Mouse (Mus musculus) gastrocnemius, adult 2 months (tissue): ENCODE data around the gene Vmn2r30. TPM values are rescaled to one million over a fixed set of nuclear protein-coding genes. Genes with fewer than 3 reads are reported as not detected.
A peak's percentile ranks its signal among the peaks of the same experiment; 100 is the strongest.
"Not testable (repeated sequence)": the region's sequence is repeated elsewhere in the genome, so short reads cannot be mapped to it uniquely, and the experiment has no call there.

Experiments
- DNase-seq: peaks from one replicate; pipeline ENCODE4 v3.0.0; 2022
- H3K27ac ChIP-seq: fragments of 200-600 bp; 2 replicates; pipeline ENCODE4 v1.8.1; 2022; ENCODE audit warnings: mild to moderate bottlenecking
- H3K4me3 ChIP-seq: fragments of 200-600 bp; 2 replicates; pipeline ENCODE4 v1.8.1; 2022; ENCODE audit warnings: mild to moderate bottlenecking, moderate library complexity
- CTCF ChIP-seq: fragments of 200-600 bp; IDR thresholded peaks from 2 replicates; pipeline ENCODE4 v1.8.1; 2022; ENCODE audit warnings: antibody characterized with exemption, mild to moderate bottlenecking, moderate library complexity
- intact Hi-C: fragments of 180-260 bp; cut with DNase I; formaldehyde crosslinking; loops from one replicate; pipeline ENCODE4 v1.15.1; 2025
- long read RNA-seq, 2 experiments: library from polyadenylated mRNA; stranded (forward); transcript quantifications; one replicate each; pipeline ENCODE4 v2.0.0; 2021
- microRNA-seq: library from miRNA; unstranded; fragments of <30 nt; microRNA quantifications from one replicate; pipeline ENCODE4 v1.2.0, GENCODE M21; 2021
- total RNA-seq, 2 experiments: library from RNA; stranded (reverse); gene quantifications; 2 replicates each; pipeline ENCODE4 v1.2.3; 2021

The Vmn2r30 gene
- under 1 TPM in 1 of 2 experiments, not detected in 1; 0.05 TPM for total RNA-seq
- long read RNA-seq, experiment 1: 0 reads
- long read RNA-seq, experiment 2: 0 reads

DNA sequence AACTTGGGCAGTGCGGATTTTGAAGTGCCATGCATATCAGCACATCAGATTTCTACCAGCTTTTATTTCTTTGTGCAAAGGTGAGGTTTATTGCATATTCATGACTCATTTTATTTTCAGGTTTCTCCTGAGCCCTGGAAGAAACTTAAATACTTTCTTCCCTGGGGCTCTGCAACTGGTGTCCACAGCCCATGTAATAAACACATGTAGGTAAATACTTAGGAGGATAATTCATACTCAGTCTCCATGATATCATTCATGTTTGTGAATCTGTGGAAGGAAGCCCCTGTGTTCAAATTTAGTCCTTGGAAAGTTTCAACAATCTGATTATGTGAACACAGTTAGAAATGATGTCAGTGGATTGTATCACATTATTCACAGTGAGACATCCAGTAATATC, at the start of gene Vmn2r30:
Gene Vmn2r30, minus strand, starts transcription at position 101 of the 400 bp plus-strand sequence.
- H3K27ac ChIP-seq, intact Hi-C loops, DNase-seq, H3K4me3 ChIP-seq: not testable (repeated sequence)

DNA sequence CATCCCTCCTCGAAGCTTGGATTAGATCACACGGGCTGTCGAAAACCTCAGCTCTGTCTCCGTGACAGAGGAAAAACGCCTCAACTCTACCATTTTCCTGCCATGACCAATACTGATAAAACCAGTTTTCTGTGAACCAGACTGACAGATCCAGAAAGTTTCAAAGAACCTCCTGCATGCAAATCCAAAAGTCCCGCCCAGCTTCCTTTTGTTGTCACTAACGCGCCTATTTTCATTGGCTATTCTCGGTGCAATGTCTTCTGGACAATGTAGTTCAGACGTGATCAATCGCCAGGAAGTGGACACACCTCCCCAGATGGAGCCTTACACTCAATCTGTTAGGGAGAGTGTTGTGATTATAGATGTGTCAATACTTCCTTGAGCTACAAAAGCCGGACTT, 37.0 kb upstream of the Vmn2r30 start, which contains the start of gene Gm45783:
Gene Gm45783, minus strand, starts transcription at position 143 of the 400 bp plus-strand sequence.
- DNase-seq, H3K27ac ChIP-seq, intact Hi-C loops: not testable (repeated sequence)
- peak within 1 kb of the TSS; percentile 61 for H3K4me3 ChIP-seq

DNA sequence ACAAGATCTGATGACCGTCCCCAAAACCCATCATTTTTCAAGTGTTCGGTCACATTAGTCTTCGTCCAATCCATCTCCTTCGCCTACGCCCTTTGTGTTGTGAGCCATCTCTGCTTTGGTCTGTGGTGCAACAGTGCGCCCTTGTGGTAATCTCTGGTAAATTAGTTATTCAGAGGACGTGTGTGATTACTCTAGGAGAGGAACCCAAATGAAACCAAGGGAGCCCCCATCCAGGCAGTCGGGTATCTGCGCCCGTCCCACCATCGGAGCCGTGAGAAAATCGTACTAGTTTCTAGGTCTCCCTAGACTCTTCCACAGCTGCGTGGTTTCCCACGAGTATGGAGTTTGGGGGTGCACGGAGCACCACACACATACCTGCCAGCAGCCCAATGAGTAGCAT, 41.8 kb downstream of the Vmn2r30 start:
- H3K4me3 ChIP-seq: no peak overlapping the region
- peak; percentile 61 for TF ChIP-seq CTCF
- intact Hi-C loops: loop anchor here (5.0 kb wide), 1 partner anchor 173 kb away; the partner anchor contains the start of gene Zfp954
- DNase-seq: peak; percentile 50
- no peak overlapping the region for H3K27ac ChIP-seq

DNA sequence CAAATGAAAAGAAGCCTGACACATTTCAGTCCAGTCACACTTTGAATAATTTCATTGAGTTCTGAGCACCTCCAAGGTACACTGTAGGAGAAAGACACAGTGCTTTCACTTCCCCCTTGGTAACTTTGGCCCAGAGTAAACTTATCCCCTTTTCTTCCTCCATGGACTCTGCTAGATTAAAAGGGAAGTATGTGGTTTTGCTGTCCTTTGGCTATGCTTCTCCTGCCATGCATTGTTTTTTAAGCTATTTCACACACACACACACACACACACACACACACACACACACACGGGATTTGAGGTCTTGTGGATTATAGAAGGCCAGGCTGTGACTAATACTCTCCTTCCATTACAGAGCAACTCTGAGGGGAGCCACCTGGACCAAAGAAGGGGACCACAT, 56.0 kb downstream of the Vmn2r30 start:
- H3K4me3 ChIP-seq: no peak overlapping the region
- no peak for DNase-seq
- TF ChIP-seq CTCF: no peak
- intact Hi-C loops: no loop called here
- no peak overlapping the region for H3K27ac ChIP-seq

DNA sequence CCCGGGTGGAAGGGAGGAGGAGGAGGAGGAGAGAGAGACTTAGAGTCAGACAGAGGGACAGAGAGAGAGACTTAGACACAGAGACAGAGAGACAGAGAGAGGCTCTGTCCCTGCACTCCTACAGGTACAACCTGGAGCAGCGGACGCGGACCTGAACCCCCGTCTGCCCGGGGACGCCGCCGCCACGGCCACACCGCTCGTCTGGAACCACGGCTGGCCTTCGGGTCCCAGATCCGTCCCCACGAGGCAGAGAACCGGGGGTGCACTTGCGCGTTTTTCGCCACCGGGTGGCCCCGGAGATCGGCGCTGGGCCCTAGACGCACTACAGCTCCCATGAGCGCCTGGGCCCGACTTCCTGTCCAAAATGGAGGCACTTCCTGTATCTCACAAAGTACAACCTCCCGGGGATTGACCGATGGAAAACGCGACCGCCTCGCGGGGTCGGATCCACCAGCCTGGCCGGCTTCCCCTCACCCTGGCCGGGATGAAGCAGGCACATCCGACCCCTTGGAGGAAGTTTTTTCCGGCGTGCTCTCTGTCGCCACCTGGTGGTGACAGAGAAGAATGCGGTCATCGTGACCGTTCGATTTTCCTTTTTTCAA, 59.3 kb downstream of the Vmn2r30 start, which contains the start of gene Gm45844:
Gene Gm45844, minus strand, starts transcription at position 324 of the 602 bp plus-strand sequence.
- Histone ChIP-seq H3K27ac (peak within 1 kb of the TSS; percentile 82), H3K4me3 (peak within 1 kb of the TSS; percentile 86)
- intact Hi-C loops: loop anchor here (5.0 kb wide), 1 partner anchor 336 kb away; no protein-coding TSS in a partner anchor
- DNase-seq: peak; percentile 91
- TF ChIP-seq CTCF: peak; percentile 96

DNA sequence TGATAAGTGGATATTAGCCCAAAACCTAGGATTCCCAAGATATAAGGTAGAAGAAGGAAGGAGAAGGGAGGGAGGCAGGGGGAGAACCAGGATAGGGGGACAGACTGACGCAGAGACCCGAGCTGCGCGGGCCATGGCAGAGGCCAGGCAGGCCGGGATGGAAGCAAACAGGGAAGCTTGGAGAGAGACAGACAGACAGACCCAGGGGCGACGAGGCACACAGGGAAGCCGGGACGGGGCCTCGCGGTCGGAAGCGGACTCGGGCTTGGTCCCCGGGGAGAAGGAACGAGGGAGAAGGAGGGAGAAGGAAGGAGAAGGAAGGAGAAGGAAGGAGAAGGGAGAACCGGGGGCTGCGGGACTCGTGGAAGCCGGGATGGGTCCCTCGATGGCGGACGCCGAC, 59.9 kb downstream of the Vmn2r30 start:
- Histone ChIP-seq H3K4me3 (peak overlapping the region; percentile 86), H3K27ac (peak overlapping the region; percentile 82)
- intact Hi-C loops: loop anchor here (5.0 kb wide), 1 partner anchor 335 kb away; no protein-coding TSS in a partner anchor
- peak; percentile 39 for DNase-seq

Small RNA genes within 50 kb of the gene (microRNA-seq; reads per million reads assigned to microRNA genes)
- gene Mir5620: not detected

Other genes with a start within 250 kb of the Vmn2r30 start
- gene Zfp954, start 216.1 kb downstream of the Vmn2r30 start, total RNA-seq: 1 to 10 TPM; 3.4 to 4.5 TPM
- 1 to 10 TPM in 1 of 2 experiments, under 1 TPM in 1; 0.77 to 1.1 TPM for gene Zfp773, start 200.9 kb downstream of the Vmn2r30 start, total RNA-seq
- 1 to 10 TPM; 1.6 to 2.8 TPM for gene Zfp418, start 166.3 kb downstream of the Vmn2r30 start, total RNA-seq
- gene Zfp772, start 127.6 kb downstream of the Vmn2r30 start, total RNA-seq: 1 to 10 TPM; 1.9 to 2.3 TPM
- gene Vmn2r29, start 90.3 kb downstream of the Vmn2r30 start, total RNA-seq: under 1 TPM in 1 of 2 experiments, not detected in 1; 0.08 TPM
- 1 to 10 TPM; 1.7 to 4.1 TPM for gene Gm45844, start 59.3 kb downstream of the Vmn2r30 start, total RNA-seq
- 10 to 100 TPM; 29.9 to 37.1 TPM for gene Clcn4, start 36.8 kb downstream of the Vmn2r30 start, total RNA-seq
- not detected for gene Gm45783, start 37.0 kb upstream of the Vmn2r30 start, total RNA-seq
- gene Vmn2r31, start 62.1 kb upstream of the Vmn2r30 start, total RNA-seq: not detected
- not detected for gene Vmn2r32, start 142.4 kb upstream of the Vmn2r30 start, total RNA-seq
- not detected for gene Vmn2r33, start 229.2 kb upstream of the Vmn2r30 start, total RNA-seq